Mouse (Mus musculus): ENCODE data around the gene Astn2.

- TF ChIP-seq POLR2A (IDR thresholded peaks at IDR 0.05; ENCODE audit: insufficient read length, low read depth): no peak
- no peak for TF ChIP-seq MAX (IDR thresholded peaks at IDR 0.05; ENCODE audit: low read depth)
- no peak for TF ChIP-seq MYOG (IDR thresholded peaks at IDR 0.05; ENCODE audit: control insufficient read depth in 1 of 3, insufficient read depth in 1 of 3, insufficient read length in 2 of 3, low read depth in 2 of 3)
- TF ChIP-seq POLR2AphosphoS2 (IDR thresholded peaks at IDR 0.05; ENCODE audit: insufficient read length, low read depth): no peak
- TF ChIP-seq MYOD1 (IDR thresholded peaks at IDR 0.05; ENCODE audit: control insufficient read depth in 1 of 3, insufficient read length in 2 of 3, low read depth in 2 of 3): no peak
These were observed 720.0 kb downstream of the Astn2 start for GRCm38 (mm10) chr4:65684401-65684800.

Measured in myocyte (in vitro differentiated cells).